Mouse (Mus musculus): Measurements from ENCODE around the gene Mxd4. TPM values are rescaled to one million over a fixed set of nuclear protein-coding genes. Genes with fewer than 3 reads are reported as not detected.

Mxd4 gene
- 57.4 and 61.1 TPM in 2 replicates for polyA plus RNA-seq (2015; fragmentation: Nextera tagmentation; extraction: Ambion mirVana)

DNA sequence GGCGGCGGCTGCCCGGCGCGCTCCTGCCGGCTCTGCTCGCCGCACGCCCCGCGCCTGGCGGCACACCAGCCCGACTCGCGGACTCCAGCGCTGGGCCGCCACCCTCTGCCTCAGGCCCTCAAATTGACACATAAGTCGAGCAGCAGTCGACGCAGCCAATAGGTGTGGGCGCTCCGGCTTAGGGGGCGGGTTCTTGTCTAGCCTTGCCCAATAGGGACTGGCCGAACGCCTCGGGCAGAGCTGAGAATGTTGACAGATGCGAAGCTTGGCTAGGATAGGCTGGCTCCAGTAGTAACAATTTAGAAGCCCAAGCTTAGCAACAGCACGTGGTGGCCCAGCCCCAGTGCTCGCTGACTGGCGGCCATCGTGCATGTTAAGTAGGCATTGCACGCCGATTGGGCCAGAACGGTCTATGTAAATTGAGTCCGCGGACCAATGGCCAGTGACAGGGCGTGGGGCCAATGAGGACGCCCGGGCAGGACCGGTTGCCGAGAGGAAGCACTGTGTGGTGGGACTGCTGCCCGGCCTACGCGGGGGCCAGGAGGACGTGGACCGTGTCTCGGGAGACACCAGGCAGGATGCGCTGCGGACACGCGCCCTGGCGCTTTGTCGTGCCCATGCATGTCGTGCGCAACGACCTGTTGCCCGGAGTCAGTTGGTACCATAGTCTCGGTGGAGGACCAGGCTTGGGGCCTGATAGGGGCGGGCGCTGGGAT lies at the start of gene Mxd4:
Gene Mxd4 (minus strand): TSS at position 120 of the 716 bp plus-strand sequence.
- Histone ChIP-seq H3K27ac (ENCODE audit: low read length) (peak within 1 kb of the TSS; percentile 99), H3K4me3 (ENCODE audit: low read length) (peak within 1 kb of the TSS; percentile 90), H3K9me3 (ENCODE audit: control insufficient read depth, low read length) (no peaks in the 10 kb centered on the region), H3K36me3 (ENCODE audit: control insufficient read depth, insufficient read depth, low read length) (no peaks in the 10 kb centered on the region), H3K27me3 (ENCODE audit: control insufficient read depth, insufficient read depth, low read depth, low read length) (no peaks in the 10 kb centered on the region), H3K9ac (ENCODE audit: low read length) (peak within 1 kb of the TSS; percentile 92), H3K4me1 (replicated peaks; ENCODE audit: control insufficient read depth, insufficient read depth, low read length) (peaks cover 51% of the 10 kb centered on the region), H3K4me2 (ENCODE audit: low read depth, low read length) (peak within 1 kb of the TSS; percentile 94)
- under 1% methylated on average over 57 of the region's 60 CpGs for WGBS
- peak; percentile 97 for ATAC-seq (ENCODE audit: low read depth)

DNA sequence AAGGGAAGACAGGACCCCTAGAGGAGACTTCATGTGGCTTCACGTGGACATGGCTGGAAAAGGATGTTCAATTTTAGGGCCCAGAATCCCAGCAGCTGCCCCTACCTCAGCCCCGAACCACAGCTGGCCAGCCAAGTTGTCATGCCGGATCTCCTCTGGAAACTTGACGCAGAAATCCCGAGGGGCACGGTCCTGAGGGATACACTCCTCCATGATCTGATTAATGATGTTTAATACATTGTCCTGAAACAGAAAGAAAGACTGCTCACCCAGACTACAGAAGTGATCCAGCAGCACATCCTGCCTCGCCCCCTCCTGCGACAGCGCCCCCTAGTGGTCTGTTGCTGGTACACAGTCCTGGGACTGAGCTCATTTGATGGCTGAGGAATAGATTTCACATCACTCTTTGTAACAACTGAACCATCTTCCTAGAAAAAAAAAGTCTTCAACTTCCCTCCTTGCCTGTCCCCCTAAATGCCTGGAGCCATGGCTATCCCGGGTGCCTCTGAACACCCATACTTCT lies 48.4 kb upstream of the Mxd4 start:
- H3K27me3 ChIP-seq (ENCODE audit: control insufficient read depth, insufficient read depth, low read depth, low read length), result no peaks in the 10 kb centered on the region
- H3K36me3 ChIP-seq (ENCODE audit: control insufficient read depth, insufficient read depth, low read length), result no peaks in the 10 kb centered on the region
- H3K9me3 ChIP-seq (ENCODE audit: control insufficient read depth, low read length), result no peaks in the 10 kb centered on the region
- no peak overlapping the region for H3K4me2 ChIP-seq (ENCODE audit: low read depth, low read length)
- no peak for ATAC-seq (ENCODE audit: low read depth)
- no peak overlapping the region for H3K27ac ChIP-seq (ENCODE audit: low read length)
- no peaks in the 10 kb centered on the region for H3K4me1 ChIP-seq (replicated peaks; ENCODE audit: control insufficient read depth, insufficient read depth, low read length)
- WGBS, result 44% methylated on average over 10 of the region's 10 CpGs
- H3K4me3 ChIP-seq (ENCODE audit: low read length), result no peak overlapping the region
- H3K9ac ChIP-seq (ENCODE audit: low read length), result no peak overlapping the region

DNA sequence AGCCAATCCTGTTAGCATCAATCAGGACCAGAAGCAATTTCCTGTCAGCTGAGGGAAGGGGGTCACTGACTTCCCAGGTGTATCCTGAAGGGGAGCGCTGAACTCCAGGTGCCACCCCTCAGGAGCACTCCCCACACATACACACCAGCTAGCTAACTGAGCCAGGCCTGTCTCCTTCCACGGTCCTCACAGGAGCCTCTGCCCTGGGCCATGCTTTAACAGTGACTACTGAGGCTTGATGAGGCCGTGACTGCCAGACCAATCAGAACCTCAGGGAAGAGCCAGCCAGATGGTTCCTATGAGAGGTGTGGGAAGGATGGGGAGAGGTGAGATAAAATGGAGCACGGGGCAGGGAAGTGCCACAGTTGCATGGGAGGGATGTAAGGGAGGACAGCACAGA lies 47.5 kb upstream of the Mxd4 start:
- H3K9me3 ChIP-seq (ENCODE audit: control insufficient read depth, low read length), result no peaks in the 10 kb centered on the region
- H3K36me3 ChIP-seq (ENCODE audit: control insufficient read depth, insufficient read depth, low read length), result no peaks in the 10 kb centered on the region
- no peak overlapping the region for H3K9ac ChIP-seq (ENCODE audit: low read length)
- no peak overlapping the region for H3K4me3 ChIP-seq (ENCODE audit: low read length)
- ATAC-seq (ENCODE audit: low read depth), result no peak
- no peaks in the 10 kb centered on the region for H3K4me1 ChIP-seq (replicated peaks; ENCODE audit: control insufficient read depth, insufficient read depth, low read length)
- H3K27ac ChIP-seq (ENCODE audit: low read length), result no peak overlapping the region
- 61% methylated on average over 4 of the region's 4 CpGs for WGBS
- no peaks in the 10 kb centered on the region for H3K27me3 ChIP-seq (ENCODE audit: control insufficient read depth, insufficient read depth, low read depth, low read length)
- H3K4me2 ChIP-seq (ENCODE audit: low read depth, low read length), result no peak overlapping the region

DNA sequence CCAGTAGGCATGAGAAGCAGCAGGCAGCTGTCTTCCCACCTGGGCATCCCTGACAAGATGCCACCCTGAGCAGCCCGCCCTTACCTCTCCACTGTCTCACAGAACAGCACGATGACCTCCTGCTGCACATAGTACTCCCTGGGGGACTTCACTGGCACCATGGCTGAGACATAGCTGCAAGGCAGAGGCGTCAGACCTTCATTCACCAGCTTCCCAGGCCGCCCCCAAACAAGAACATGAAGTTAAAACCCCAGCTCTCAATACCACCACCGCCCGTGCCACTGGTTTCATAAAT lies 45.6 kb upstream of the Mxd4 start:
- Histone ChIP-seq H3K9me3 (ENCODE audit: control insufficient read depth, low read length) (no peaks in the 10 kb centered on the region), H3K9ac (ENCODE audit: low read length) (no peak overlapping the region), H3K4me2 (ENCODE audit: low read depth, low read length) (no peak overlapping the region), H3K36me3 (ENCODE audit: control insufficient read depth, insufficient read depth, low read length) (no peaks in the 10 kb centered on the region), H3K4me1 (replicated peaks; ENCODE audit: control insufficient read depth, insufficient read depth, low read length) (no peaks in the 10 kb centered on the region), H3K4me3 (ENCODE audit: low read length) (no peak overlapping the region), H3K27ac (ENCODE audit: low read length) (no peak overlapping the region), H3K27me3 (ENCODE audit: control insufficient read depth, insufficient read depth, low read depth, low read length) (no peaks in the 10 kb centered on the region)
- ATAC-seq (ENCODE audit: low read depth), result no peak
- 86% methylated on average over 6 of the region's 6 CpGs for WGBS

DNA sequence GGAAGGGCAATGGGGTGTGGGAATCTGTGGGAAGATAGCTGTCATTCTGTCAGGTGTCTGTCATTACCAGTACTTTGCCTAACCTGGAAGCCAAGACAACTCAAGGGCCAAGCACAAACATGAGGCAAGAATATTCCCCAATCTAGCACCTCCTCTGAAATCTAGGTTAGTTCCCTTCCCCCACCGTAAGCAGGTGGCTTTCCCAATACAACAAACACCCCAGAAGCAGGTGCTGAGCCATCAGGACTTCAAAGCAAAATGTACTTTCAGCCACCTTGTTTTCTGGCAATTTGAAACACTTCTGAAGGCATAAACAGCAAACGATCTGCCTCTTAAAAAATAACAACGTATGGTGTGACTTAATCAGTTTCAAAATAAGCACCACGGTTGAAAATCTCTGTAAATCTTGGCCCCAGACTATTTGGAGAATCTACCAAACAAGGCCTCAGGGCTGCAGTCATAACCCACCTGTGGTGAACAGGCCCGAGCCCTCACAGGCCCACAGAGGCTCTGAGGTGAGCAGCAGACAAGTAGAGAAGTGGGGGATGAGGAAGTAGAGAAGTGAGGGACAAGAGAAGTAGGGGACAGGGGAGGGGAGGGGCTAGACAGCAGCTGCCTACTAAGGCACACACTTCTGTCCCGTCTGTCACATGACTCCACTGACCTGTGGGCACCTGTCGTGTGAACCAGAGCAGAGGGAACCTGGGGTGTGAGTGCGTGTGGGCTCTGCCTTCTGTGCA lies 45.1 kb upstream of the Mxd4 start:
- H3K4me3 ChIP-seq (ENCODE audit: low read length), result no peak overlapping the region
- no peak overlapping the region for H3K27ac ChIP-seq (ENCODE audit: low read length)
- 60% methylated on average over 8 of the region's 8 CpGs for WGBS
- no peaks in the 10 kb centered on the region for H3K9me3 ChIP-seq (ENCODE audit: control insufficient read depth, low read length)
- no peak overlapping the region for H3K4me2 ChIP-seq (ENCODE audit: low read depth, low read length)
- ATAC-seq (ENCODE audit: low read depth), result no peak
- H3K36me3 ChIP-seq (ENCODE audit: control insufficient read depth, insufficient read depth, low read length), result no peaks in the 10 kb centered on the region
- no peaks in the 10 kb centered on the region for H3K27me3 ChIP-seq (ENCODE audit: control insufficient read depth, insufficient read depth, low read depth, low read length)
- H3K9ac ChIP-seq (ENCODE audit: low read length), result no peak overlapping the region
- H3K4me1 ChIP-seq (replicated peaks; ENCODE audit: control insufficient read depth, insufficient read depth, low read length), result no peaks in the 10 kb centered on the region

DNA sequence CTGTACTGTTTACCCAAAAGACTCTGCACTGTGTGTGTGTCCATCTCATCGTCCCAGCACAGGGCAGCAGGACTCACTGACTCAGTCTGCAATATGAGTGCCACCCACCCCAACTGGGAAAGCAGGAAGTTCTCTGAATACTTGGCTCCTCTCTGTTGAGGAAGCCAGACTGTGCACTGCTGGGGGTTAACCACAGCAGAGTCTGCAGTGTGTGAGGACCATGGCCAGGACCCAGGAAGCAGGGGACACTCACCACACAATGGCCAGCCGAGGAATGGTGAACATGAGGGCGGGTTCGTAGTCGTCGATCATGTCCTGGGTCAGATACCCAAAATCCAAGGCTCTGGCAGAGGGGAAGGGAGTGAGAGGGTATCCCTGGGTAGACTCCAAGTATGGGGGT lies 44.4 kb upstream of the Mxd4 start:
- no peaks in the 10 kb centered on the region for H3K4me1 ChIP-seq (replicated peaks; ENCODE audit: control insufficient read depth, insufficient read depth, low read length)
- H3K4me3 ChIP-seq (ENCODE audit: low read length), result no peak overlapping the region

DNA sequence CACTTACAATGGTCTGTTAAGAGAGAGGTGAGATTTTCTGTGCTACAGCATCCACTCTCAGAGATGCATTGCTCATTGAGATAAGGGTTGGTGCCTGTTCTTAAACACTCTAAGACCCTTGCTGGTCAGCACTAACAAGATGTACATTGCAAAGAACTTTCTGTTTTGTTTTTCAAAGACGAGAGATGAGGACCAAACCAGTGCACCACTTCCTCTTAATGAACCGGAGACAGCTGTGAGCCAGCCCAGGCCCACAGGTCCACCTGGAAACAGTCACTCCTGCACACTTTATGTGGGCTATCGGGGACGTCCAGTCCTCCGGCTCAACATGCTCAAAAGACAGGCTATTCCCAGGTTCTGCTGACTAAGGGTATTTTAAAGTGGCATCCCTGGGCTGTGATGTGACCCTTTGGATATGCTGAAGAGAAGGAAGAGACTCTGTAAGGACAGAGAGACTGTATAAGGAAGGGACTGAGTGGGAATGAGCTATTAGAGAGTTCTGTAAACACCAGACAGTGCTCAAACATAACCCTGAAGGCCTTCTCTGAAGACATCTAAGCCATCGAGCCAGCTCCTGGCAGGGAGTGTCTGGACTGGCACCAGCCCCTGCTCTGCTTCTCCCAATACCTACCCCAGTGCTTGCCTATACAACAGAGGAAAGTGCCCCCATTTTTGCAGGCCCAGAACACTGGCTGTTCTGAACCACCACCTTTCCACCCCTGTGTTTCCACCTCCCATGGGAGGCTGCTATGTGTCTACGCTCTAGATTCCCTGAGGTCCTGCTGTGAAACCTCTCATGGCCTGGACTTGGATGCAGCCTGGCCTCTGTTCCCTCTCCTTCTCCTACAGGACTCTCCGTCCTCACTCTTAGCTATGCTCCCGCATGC lies 43.3 kb upstream of the Mxd4 start:
- no peak overlapping the region for H3K9ac ChIP-seq (ENCODE audit: low read length)
- no peaks in the 10 kb centered on the region for H3K4me1 ChIP-seq (replicated peaks; ENCODE audit: control insufficient read depth, insufficient read depth, low read length)
- H3K27me3 ChIP-seq (ENCODE audit: control insufficient read depth, insufficient read depth, low read depth, low read length), result no peaks in the 10 kb centered on the region
- no peak overlapping the region for H3K4me3 ChIP-seq (ENCODE audit: low read length)
- WGBS, result 65% methylated on average over 9 of the region's 9 CpGs
- H3K9me3 ChIP-seq (ENCODE audit: control insufficient read depth, low read length), result no peaks in the 10 kb centered on the region
- no peak overlapping the region for H3K27ac ChIP-seq (ENCODE audit: low read length)
- H3K4me2 ChIP-seq (ENCODE audit: low read depth, low read length), result no peak overlapping the region
- no peak for ATAC-seq (ENCODE audit: low read depth)
- H3K36me3 ChIP-seq (ENCODE audit: control insufficient read depth, insufficient read depth, low read length), result no peaks in the 10 kb centered on the region

More for the DNA sequence above, 44.4 kb upstream of the Mxd4 start:
- Histone ChIP-seq H3K9ac (ENCODE audit: low read length) (no peak overlapping the region), H3K36me3 (ENCODE audit: control insufficient read depth, insufficient read depth, low read length) (no peaks in the 10 kb centered on the region), H3K27ac (ENCODE audit: low read length) (no peak overlapping the region), H3K27me3 (ENCODE audit: control insufficient read depth, insufficient read depth, low read depth, low read length) (no peaks in the 10 kb centered on the region), H3K4me2 (ENCODE audit: low read depth, low read length) (no peak overlapping the region), H3K9me3 (ENCODE audit: control insufficient read depth, low read length) (no peaks in the 10 kb centered on the region)
- no peak for ATAC-seq (ENCODE audit: low read depth)
- 74% methylated on average over 6 of the region's 6 CpGs for WGBS

DNA sequence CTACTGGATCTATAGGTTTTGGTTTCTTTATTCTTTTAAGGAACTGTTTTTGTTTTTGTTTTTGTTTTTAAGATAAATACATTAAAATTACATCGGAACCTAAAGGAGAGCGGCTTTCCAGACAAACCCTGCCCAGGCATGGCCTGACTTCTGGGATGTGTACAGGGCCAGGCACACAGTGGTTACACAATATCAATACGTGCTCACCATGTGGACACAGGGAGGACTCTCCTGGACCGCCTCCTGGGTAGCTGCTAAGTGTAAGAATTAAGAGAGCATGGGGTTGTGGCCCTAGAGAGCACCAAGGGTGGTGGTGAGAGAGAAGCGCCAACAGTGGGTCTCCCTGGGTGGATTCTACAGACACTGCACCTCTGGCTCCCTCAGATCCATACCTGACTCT lies 42.0 kb upstream of the Mxd4 start:
- Histone ChIP-seq H3K36me3 (ENCODE audit: control insufficient read depth, insufficient read depth, low read length) (no peaks in the 10 kb centered on the region), H3K9ac (ENCODE audit: low read length) (no peak overlapping the region), H3K4me2 (ENCODE audit: low read depth, low read length) (no peak overlapping the region), H3K4me1 (replicated peaks; ENCODE audit: control insufficient read depth, insufficient read depth, low read length) (no peaks in the 10 kb centered on the region), H3K27me3 (ENCODE audit: control insufficient read depth, insufficient read depth, low read depth, low read length) (no peaks in the 10 kb centered on the region), H3K27ac (ENCODE audit: low read length) (no peak overlapping the region), H3K9me3 (ENCODE audit: control insufficient read depth, low read length) (no peaks in the 10 kb centered on the region), H3K4me3 (ENCODE audit: low read length) (no peak overlapping the region)
- ATAC-seq (ENCODE audit: low read depth), result no peak
- 87% methylated on average over 5 of the region's 5 CpGs for WGBS

DNA sequence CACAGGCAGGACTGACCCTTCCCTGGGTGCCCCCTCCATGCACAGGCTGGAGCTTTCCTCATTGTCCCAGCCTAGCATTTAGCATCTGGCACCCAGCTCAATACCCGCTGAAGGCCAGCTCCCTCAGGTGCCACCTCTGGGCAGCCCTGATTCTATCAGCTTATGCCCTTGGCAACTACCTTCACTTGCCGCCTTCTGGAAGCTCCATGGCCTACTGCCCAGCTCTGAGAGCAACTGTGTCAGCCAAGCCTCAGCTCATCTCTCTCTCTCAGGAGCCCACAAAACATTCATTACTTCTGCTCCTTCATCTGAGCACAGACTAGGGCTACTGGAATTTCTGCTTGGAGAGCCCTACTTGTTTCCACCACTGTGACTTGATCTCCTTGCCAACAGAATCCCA lies 38.0 kb upstream of the Mxd4 start:
- Histone ChIP-seq H3K36me3 (ENCODE audit: control insufficient read depth, insufficient read depth, low read length) (no peaks in the 10 kb centered on the region), H3K9me3 (ENCODE audit: control insufficient read depth, low read length) (no peaks in the 10 kb centered on the region), H3K9ac (ENCODE audit: low read length) (no peak overlapping the region), H3K27me3 (ENCODE audit: control insufficient read depth, insufficient read depth, low read depth, low read length) (no peaks in the 10 kb centered on the region), H3K4me2 (ENCODE audit: low read depth, low read length) (no peak overlapping the region), H3K27ac (ENCODE audit: low read length) (no peak overlapping the region), H3K4me3 (ENCODE audit: low read length) (no peak overlapping the region), H3K4me1 (replicated peaks; ENCODE audit: control insufficient read depth, insufficient read depth, low read length) (no peaks in the 10 kb centered on the region)
- 92% methylated on average over 2 of the region's 2 CpGs for WGBS
- ATAC-seq (ENCODE audit: low read depth), result no peak

All from lung, embryonic 16.5 days (tissue).